Mouse (Mus musculus): ENCODE data around the gene Olfr1317. TPM values are rescaled to one million over a fixed set of nuclear protein-coding genes. Genes with fewer than 3 reads are reported as not detected.

The Olfr1317 gene
- polyA plus RNA-seq (2021; fragmentation: Nextera tagmentation): not detected in 2 replicates
- long read RNA-seq, experiment 1: 0 reads
- long read RNA-seq, experiment 2: 0 reads

DNA sequence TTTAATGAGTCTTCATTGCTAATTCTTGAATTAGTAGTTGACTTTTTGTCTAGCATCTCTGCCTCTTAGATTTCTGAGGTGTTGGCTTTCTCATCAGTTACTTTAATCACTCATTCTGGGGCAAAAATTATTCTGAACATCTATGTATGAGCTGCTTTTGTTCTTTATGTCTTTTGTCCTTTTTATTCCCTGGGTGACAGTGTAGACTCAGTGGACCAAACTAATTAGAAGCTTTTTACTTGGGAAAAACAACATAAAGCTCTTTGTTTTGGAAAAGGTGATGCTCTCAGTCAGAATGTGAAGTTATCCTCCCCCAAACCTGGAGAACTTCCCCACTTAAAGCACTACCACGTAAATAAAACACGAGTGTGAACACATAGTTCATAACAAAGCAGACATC lies at the start of gene Olfr1317:
Gene Olfr1317 (plus strand): TSS at position 301 of the 400 bp plus-strand sequence.

DNA sequence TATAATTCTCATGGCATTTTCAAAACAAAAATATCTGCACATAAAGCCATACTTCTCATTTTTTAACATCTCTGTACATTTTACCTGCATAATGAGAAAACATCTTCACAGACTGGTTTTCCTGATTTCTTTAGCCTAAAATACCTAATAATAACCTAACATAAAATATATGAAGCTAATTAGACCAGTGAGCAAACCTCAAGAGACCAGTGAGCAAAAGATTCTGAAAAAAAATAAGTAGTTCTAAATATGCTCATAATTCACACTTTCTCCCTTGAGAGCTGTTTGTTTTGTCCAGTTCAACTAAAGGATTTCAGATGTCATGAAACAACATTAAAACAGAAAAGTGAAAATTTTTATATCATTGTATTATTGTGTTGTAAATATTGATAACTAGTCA lies 43.4 kb upstream of the Olfr1317 start, which contains the start of gene Olfr1314:
Gene Olfr1314 (minus strand): TSS at position 101 of the 400 bp plus-strand sequence.

DNA sequence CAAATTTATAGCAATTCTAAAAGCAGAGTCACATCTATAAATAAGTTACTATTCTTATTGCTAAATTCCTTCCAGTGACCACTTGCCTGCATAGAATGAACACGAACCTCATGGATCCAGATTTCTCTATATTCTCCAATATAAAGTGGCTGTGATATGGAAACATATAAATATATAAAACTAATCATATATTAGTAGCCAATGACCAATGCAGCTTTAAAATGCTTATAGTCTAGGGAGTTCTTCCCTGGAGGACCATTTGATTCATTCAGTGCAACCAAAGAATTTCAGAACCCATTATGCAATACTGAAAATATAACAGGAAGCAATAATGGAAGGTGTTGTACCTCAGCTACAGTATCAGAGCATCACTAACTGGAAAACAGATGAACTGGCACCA lies 24.8 kb upstream of the Olfr1317 start, which contains the start of gene Olfr1315-ps1:
Gene Olfr1315-ps1 (minus strand): TSS at position 101 of the 400 bp plus-strand sequence.

DNA sequence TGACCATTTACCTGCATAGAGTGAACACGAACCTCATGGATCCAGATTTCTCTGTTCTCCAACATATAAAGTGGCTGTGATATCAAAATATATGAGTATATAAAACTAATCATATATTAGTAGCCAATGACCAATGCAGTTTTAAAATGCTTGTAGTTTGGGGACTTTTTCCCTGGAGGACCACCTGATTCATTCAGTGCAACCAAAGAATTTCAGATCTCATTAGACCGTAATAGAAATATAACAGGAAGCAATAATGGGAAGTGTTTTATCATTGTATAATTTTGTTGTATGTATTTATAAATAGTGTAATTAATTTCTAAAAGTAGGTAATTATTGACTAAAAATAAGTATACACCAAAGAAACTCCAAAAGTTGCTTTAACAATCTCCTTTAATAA lies 5.3 kb upstream of the Olfr1317 start, which contains the start of gene Olfr1316:
Gene Olfr1316 (minus strand): TSS at position 101 of the 400 bp plus-strand sequence.

DNA sequence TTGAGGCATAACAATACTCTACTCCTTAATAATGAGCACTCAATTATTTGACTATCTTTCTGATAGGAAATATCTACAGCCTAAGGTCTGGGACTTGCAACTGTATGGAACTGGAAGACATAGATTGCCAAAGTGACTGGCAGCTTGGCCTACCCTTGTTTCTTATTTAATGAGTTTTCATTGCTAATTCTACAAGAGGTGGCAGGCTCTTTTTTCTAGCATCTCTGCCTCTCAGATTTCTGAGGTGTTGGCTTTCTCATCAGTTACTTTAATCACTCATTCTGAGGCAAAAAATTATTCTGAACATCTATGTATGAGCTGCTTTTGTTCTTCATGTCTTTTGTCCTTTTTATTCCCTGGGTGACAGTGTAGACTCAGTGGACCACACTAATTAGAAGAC lies 13.8 kb downstream of the Olfr1317 start, which contains the start of gene Olfr1318:
Gene Olfr1318 (plus strand): TSS at position 301 of the 400 bp plus-strand sequence.

Other genes starting within 250 kb of the Olfr1317 start
- gene Olfr1306, start 224.1 kb upstream of the Olfr1317 start, polyA plus RNA-seq (2021; fragmentation: Nextera tagmentation): not detected in 2 replicates
- not detected in 2 replicates for gene Olfr1307, start 190.9 kb upstream of the Olfr1317 start, polyA plus RNA-seq (2021; fragmentation: Nextera tagmentation)
- gene Olfr1308, start 175.4 kb upstream of the Olfr1317 start, polyA plus RNA-seq (2021; fragmentation: Nextera tagmentation): not detected in 2 replicates
- gene Olfr1309, start 150.0 kb upstream of the Olfr1317 start, polyA plus RNA-seq (2021; fragmentation: Nextera tagmentation): not detected in 2 replicates
- gene Olfr1310, start 127.6 kb upstream of the Olfr1317 start, polyA plus RNA-seq (2021; fragmentation: Nextera tagmentation): not detected in 2 replicates
- not detected in 2 replicates for gene Olfr1311, start 115.9 kb upstream of the Olfr1317 start, polyA plus RNA-seq (2021; fragmentation: Nextera tagmentation)
- gene Olfr1312, start 90.1 kb upstream of the Olfr1317 start, polyA plus RNA-seq (2021; fragmentation: Nextera tagmentation): not detected in 2 replicates
- gene Olfr1313, start 62.5 kb upstream of the Olfr1317 start, polyA plus RNA-seq (2021; fragmentation: Nextera tagmentation): not detected in 2 replicates
- gene Olfr1314, start 43.5 kb upstream of the Olfr1317 start, polyA plus RNA-seq (2021; fragmentation: Nextera tagmentation): not detected in 2 replicates
- not detected in 2 replicates for gene Olfr1315-ps1, start 24.9 kb upstream of the Olfr1317 start, polyA plus RNA-seq (2021; fragmentation: Nextera tagmentation)
- gene Olfr1316, start 5.4 kb upstream of the Olfr1317 start, polyA plus RNA-seq (2021; fragmentation: Nextera tagmentation): not detected in 2 replicates
- not detected in 2 replicates for gene Olfr1318, start 13.9 kb downstream of the Olfr1317 start, polyA plus RNA-seq (2021; fragmentation: Nextera tagmentation)
- gene Lpcat4, start 99.1 kb downstream of the Olfr1317 start, polyA plus RNA-seq (2021; fragmentation: Nextera tagmentation): 41.7 and 89.1 TPM in 2 replicates
- gene Nutm1, start 119.0 kb downstream of the Olfr1317 start, polyA plus RNA-seq (2021; fragmentation: Nextera tagmentation): 0.09 and 0.15 TPM in 2 replicates
- 289 TPM in 2 replicates for gene Nop10, start 121.6 kb downstream of the Olfr1317 start, polyA plus RNA-seq (2021; fragmentation: Nextera tagmentation)
- 15.8 and 15.9 TPM in 2 replicates for gene Slc12a6, start 125.5 kb downstream of the Olfr1317 start, polyA plus RNA-seq (2021; fragmentation: Nextera tagmentation)
- 0.29 TPM in 1 of 2 replicates, not detected in the other for gene Gm21985, start 126.0 kb downstream of the Olfr1317 start, polyA plus RNA-seq (2021; fragmentation: Nextera tagmentation)
- gene Emc4, start 227.7 kb downstream of the Olfr1317 start, polyA plus RNA-seq (2021; fragmentation: Nextera tagmentation): 317 and 366 TPM in 2 replicates
- 8.5 and 8.9 TPM in 2 replicates for gene Katnbl1, start 238.9 kb downstream of the Olfr1317 start, polyA plus RNA-seq (2021; fragmentation: Nextera tagmentation)